Mouse (Mus musculus) midbrain, embryonic 15.5 days (tissue): ENCODE results near the gene Hexb. TPM values are rescaled to one million over a fixed set of nuclear protein-coding genes. Genes with fewer than 3 reads are reported as not detected.

Experiments used
- ATAC-seq: fragments of 200-750 bp; cut with Nextera tagmentation; replicated peaks from 2 replicates; pipeline ENCODE4 v1.8.0; 2017; ENCODE audit warnings: moderate TSS enrichment
- H3K27ac ChIP-seq: fragments of 300-500 bp; sonication (generic); 2 replicates; pipeline ENCODE4 v1.5.1; 2015; ENCODE audit warnings: mild to moderate bottlenecking, inconsistent platforms
- H3K27me3 ChIP-seq: fragments of 300-500 bp; sonication (generic); replicated peaks from 2 replicates; pipeline ENCODE4 v1.6.1; 2015; ENCODE audit warnings: inconsistent platforms
- H3K36me3 ChIP-seq: fragments of 300-500 bp; sonication (generic); replicated peaks from 2 replicates; pipeline ENCODE4 v1.6.1; 2015; ENCODE audit warnings: inconsistent platforms
- H3K4me1 ChIP-seq: fragments of 300-500 bp; sonication (generic); 2 replicates; pipeline ENCODE4 v1.6.1; 2015; ENCODE audit warnings: inconsistent platforms
- H3K4me2 ChIP-seq: fragments of 300-500 bp; sonication (generic); 2 replicates; pipeline ENCODE4 v1.6.1; 2015; ENCODE audit warnings: inconsistent platforms, mild to moderate bottlenecking, moderate library complexity
- H3K4me3 ChIP-seq: fragments of 300-500 bp; sonication (generic); 2 replicates; pipeline ENCODE4 v1.5.1; 2015; ENCODE audit warnings: mild to moderate bottlenecking, inconsistent platforms
- H3K9ac ChIP-seq: fragments of 300-500 bp; sonication (generic); 2 replicates; pipeline ENCODE4 v1.6.1; 2015; ENCODE audit warnings: mild to moderate bottlenecking, inconsistent platforms
- H3K9me3 ChIP-seq: fragments of 300-500 bp; sonication (generic); 2 replicates; pipeline ENCODE4 v1.6.1; 2016; ENCODE audit warnings: inconsistent platforms
- WGBS: fragments of 180-500 bp; shearing (Covaris S2); methylation state at CpG from one replicate; pipeline ENCODE4 v1.1.7; 2015; ENCODE audit warnings: mixed read lengths; 5-methylcytosine and 5-hydroxymethylcytosine counted together
- polyA plus RNA-seq: library from polyadenylated mRNA; unstranded; fragments of >200 nt; fragmentation: Nextera tagmentation; extraction: Ambion mirVana; gene quantifications from 2 replicates; pipeline ENCODE4 v1.2.1, GENCODE M21; 2015

Hexb gene
- polyA plus RNA-seq, 1 experiment from 2014 or later: 35.8 TPM

DNA sequence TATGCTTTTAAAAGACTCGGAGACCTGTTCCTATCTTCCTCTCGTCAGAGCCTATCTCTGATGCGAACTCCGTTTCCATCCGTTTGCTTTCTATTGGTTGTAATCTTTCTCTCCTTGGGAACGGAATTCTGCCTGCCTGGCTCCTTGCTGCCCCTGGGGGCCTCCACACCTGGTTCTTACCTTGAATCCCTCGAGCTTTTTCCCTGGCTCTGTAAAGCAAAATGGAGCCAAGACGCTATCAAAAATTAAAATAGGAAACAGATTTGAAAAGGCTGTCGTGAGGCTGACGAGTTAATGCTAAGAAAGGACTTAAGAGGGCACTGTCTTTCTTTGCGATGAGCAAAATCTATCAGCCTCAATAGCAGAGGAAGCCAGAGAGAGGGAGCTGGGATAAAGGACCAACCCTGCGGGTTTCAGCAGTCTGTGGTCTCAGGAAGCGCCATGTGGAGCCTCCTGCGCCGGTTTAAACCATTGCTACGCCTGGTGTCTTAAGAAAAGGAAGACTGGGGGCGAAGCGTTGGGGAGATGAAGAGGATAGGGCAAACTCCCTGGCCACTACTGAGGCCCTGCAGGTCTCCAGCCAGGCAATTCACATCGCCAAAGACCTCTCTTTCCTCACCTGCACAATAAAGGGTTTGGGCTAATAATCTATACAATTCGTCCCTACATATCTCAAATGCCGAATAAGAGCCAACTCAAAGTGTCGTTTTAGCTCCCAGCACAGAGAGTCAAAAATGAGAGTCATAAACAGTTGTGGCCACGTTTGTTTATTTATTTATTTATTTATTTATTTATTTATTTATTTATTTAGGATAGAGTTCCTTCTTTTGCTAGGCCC, 41.4 kb upstream of the Hexb start:
- no peak overlapping the region for H3K9ac ChIP-seq
- 4% methylated on average over 23 of the region's 23 CpGs for WGBS
- H3K4me2 ChIP-seq: peak overlapping the region; percentile 78
- H3K27ac ChIP-seq: peak overlapping the region; percentile 92
- peak; percentile 55; the same call in 1 of the 2 replicates for ATAC-seq
- H3K36me3 ChIP-seq: no peaks in the 10 kb centered on the region
- H3K4me3 ChIP-seq: peak overlapping the region; percentile 79
- H3K9me3 ChIP-seq: no peaks in the 10 kb centered on the region
- no peaks in the 10 kb centered on the region for H3K27me3 ChIP-seq
- H3K4me1 ChIP-seq: peaks cover 52% of the 10 kb centered on the region

- Histone ChIP-seq H3K9me3 (no peaks in the 10 kb centered on the region), H3K9ac (no peak overlapping the region), H3K27ac (0 out of 2 replicates have a peak overlapping the region, but pooled peaks have one; percentile 1), H3K4me1 (peaks cover 41% of the 10 kb centered on the region), H3K27me3 (no peaks in the 10 kb centered on the region), H3K4me3 (no peak overlapping the region), H3K4me2 (no peak overlapping the region; the same call in 1 of the 2 replicates), H3K36me3 (no peaks in the 10 kb centered on the region)
- 50% methylated on average over 16 of the region's 16 CpGs for WGBS
- ATAC-seq: no peak
Observed at GRCm38 (mm10) chr13:97238181-97238981, 40.2 kb upstream of the Hexb start.

DNA sequence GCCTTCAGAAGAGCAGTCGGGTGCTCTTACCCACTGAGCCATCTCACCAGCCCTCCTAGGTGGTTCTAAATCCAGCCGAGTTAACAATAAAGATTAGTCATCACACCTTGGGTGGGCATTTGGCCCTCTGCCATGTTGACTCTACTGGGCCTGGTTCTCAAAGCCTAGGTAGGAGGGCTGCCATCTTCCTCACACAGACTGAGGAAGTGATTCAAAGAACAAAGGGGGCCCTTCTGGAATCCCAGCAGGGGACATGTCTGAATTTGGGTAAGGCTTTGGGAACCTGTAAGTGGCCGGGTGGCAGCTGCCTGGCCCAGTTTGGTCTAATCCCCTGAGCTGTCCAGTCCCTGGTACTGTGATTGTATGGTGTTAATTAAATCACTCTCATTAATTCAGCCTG, 39.5 kb upstream of the Hexb start:
- Histone ChIP-seq H3K4me3 (no peak overlapping the region), H3K4me1 (peaks cover 34% of the 10 kb centered on the region), H3K9ac (no peak overlapping the region), H3K27ac (0 out of 2 replicates have a peak overlapping the region, but pooled peaks have one; percentile 1), H3K4me2 (no peak overlapping the region), H3K36me3 (no peaks in the 10 kb centered on the region), H3K9me3 (no peaks in the 10 kb centered on the region), H3K27me3 (no peaks in the 10 kb centered on the region)
- no peak for ATAC-seq
- WGBS: 24% methylated on average over 3 of the region's 3 CpGs

DNA sequence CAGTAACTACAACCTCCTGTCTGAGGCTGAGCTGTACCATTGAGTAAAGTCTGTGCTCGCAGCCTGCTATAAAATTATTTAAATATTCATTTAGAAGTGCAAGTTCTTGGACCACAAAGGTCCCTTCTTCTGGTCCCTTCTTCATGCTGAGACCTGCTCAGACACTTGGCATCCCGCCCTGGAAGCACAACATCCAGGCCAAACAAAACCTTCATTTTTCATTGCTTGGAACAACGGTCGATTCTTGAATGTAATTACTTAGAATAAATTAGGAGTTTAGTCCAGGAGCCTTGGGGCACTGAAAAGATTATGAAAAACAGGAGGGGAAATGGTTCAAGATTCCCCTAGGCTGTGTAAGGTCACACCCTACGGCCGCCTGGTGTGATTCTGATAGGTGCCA, 37.8 kb upstream of the Hexb start:
- Histone ChIP-seq H3K27me3 (no peaks in the 10 kb centered on the region), H3K27ac (no peak overlapping the region), H3K4me3 (no peak overlapping the region), H3K4me1 (peaks cover 31% of the 10 kb centered on the region), H3K36me3 (no peaks in the 10 kb centered on the region), H3K9me3 (no peaks in the 10 kb centered on the region), H3K9ac (no peak overlapping the region), H3K4me2 (no peak overlapping the region)
- ATAC-seq: no peak
- 52% methylated on average over 6 of the region's 6 CpGs for WGBS

GRCm38 (mm10) chr13:97234785-97235417, 36.7 kb upstream of the Hexb start:
- H3K36me3 ChIP-seq: no peaks in the 10 kb centered on the region
- peak overlapping the region; percentile 38 for H3K4me3 ChIP-seq
- no peaks in the 10 kb centered on the region for H3K27me3 ChIP-seq
- 19% methylated on average over 17 of the region's 17 CpGs for WGBS
- H3K9me3 ChIP-seq: no peaks in the 10 kb centered on the region
- peaks cover 25% of the 10 kb centered on the region for H3K4me1 ChIP-seq
- no peak overlapping the region for H3K27ac ChIP-seq
- peak overlapping the region; percentile 67 for H3K4me2 ChIP-seq
- H3K9ac ChIP-seq: peak overlapping the region; percentile 52
- ATAC-seq: peak; percentile 78

GRCm38 (mm10) chr13:97233092-97233491, 34.9 kb upstream of the Hexb start:
- WGBS: 74% methylated on average over 2 of the region's 2 CpGs
- Histone ChIP-seq H3K36me3 (no peaks in the 10 kb centered on the region), H3K9me3 (no peaks in the 10 kb centered on the region), H3K27ac (no peak overlapping the region), H3K4me3 (no peak overlapping the region), H3K9ac (no peak overlapping the region), H3K4me2 (no peak overlapping the region), H3K4me1 (peaks cover 11% of the 10 kb centered on the region), H3K27me3 (no peaks in the 10 kb centered on the region)
- ATAC-seq: no peak

- WGBS: 80% methylated on average over 3 of the region's 3 CpGs
- Histone ChIP-seq H3K9me3 (no peaks in the 10 kb centered on the region), H3K4me2 (no peak overlapping the region), H3K36me3 (no peaks in the 10 kb centered on the region), H3K9ac (no peak overlapping the region), H3K4me3 (no peak overlapping the region), H3K27me3 (no peaks in the 10 kb centered on the region), H3K4me1 (peaks cover 3% of the 10 kb centered on the region; the same call in 1 of the 2 replicates), H3K27ac (no peak overlapping the region)
- no peak for ATAC-seq
Observed at GRCm38 (mm10) chr13:97230101-97230500, 31.9 kb upstream of the Hexb start.

DNA sequence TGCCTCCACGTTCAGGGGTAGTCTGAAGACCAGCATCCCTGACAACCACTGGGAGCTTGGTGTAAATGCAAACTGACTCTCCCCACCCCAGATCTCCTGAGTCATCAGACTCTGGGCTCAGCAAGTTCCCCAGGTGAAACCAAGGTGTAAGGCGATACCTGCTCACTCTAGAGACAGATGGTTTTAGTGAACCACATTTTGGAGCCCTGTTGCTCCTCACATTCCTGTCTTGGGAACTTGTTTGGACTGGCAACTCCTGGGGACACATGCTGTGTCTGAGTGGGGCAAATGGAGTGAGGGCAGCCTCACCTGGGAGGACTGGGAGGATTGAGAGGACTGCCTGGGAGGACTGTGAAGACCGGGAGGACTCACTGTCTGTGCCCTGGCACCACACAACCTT, 29.6 kb upstream of the Hexb start:
- no peak for ATAC-seq
- H3K4me1 ChIP-seq: no peaks in the 10 kb centered on the region
- H3K4me3 ChIP-seq: no peak overlapping the region
- no peak overlapping the region for H3K9ac ChIP-seq
- H3K4me2 ChIP-seq: no peak overlapping the region
- 93% methylated on average over 3 of the region's 3 CpGs for WGBS
- no peaks in the 10 kb centered on the region for H3K27me3 ChIP-seq
- H3K36me3 ChIP-seq: no peaks in the 10 kb centered on the region
- H3K27ac ChIP-seq: no peak overlapping the region
- no peaks in the 10 kb centered on the region for H3K9me3 ChIP-seq

- Histone ChIP-seq H3K36me3 (no peaks in the 10 kb centered on the region), H3K4me3 (no peak overlapping the region), H3K9me3 (no peaks in the 10 kb centered on the region), H3K27ac (no peak overlapping the region), H3K4me2 (no peak overlapping the region), H3K9ac (no peak overlapping the region), H3K4me1 (no peaks in the 10 kb centered on the region), H3K27me3 (no peaks in the 10 kb centered on the region)
- 81% methylated on average over 17 of the region's 17 CpGs for WGBS
- no peak for ATAC-seq
Observed at GRCm38 (mm10) chr13:97225130-97225529, 27.0 kb upstream of the Hexb start.

DNA sequence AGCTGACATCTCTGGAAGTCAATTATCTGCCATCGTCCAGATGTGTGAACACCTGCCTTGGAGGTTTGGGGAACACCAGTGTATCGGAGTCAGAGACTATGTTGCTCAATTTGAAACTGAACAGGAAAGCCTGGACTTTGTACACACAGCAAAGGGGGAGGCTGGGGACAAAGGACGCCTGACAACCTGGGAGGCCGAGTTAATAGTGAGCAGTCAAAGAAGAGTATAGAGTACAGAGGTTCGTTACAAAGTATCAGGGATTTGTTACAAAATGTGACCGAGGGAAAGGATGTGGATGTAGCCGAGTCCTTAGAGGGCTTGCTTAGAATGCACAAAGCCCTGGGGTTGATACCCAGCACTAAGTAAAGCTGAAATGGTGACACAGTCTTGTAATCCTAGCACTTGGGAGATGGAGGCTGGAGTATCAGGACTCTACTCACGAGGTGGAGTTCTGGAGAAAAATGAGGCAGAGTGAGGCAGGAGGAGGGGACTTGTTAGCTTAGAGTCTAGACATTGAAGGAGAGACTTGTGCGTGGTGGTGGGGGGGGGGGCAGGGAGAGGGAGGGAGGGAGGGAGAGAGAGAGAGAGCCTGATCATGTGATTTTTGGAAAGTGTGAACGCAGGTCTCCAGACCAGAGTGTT, 26.3 kb upstream of the Hexb start:
- ATAC-seq: no peak
- 76% methylated on average over 10 of the region's 10 CpGs for WGBS
- H3K9ac ChIP-seq: no peak overlapping the region
- no peak overlapping the region for H3K27ac ChIP-seq
- H3K4me1 ChIP-seq: no peaks in the 10 kb centered on the region
- no peaks in the 10 kb centered on the region for H3K36me3 ChIP-seq
- no peaks in the 10 kb centered on the region for H3K9me3 ChIP-seq
- no peak overlapping the region for H3K4me2 ChIP-seq
- H3K4me3 ChIP-seq: no peak overlapping the region
- H3K27me3 ChIP-seq: no peaks in the 10 kb centered on the region

DNA sequence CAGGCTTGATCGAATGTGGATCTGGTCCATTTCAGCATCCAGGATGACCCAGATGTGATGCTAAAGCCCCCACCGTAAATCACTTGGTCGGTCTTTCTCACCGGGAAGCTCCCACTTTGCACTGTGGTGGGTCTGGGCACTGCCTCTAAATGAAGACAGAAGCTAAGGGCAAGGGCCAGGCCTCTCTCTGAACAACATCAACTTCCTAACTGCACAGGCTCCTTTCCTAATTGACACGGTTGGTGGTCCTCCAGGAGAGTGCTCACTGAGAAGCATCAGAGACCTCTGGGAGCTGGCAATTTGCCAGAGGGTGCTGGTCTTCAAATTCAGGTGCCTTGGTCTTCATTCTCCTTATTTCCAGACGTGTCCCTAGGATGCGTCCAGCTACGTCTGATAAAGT, 25.7 kb upstream of the Hexb start:
- no peaks in the 10 kb centered on the region for H3K4me1 ChIP-seq
- no peaks in the 10 kb centered on the region for H3K36me3 ChIP-seq
- H3K9ac ChIP-seq: no peak overlapping the region
- no peak overlapping the region for H3K4me3 ChIP-seq
- 86% methylated on average over 8 of the region's 8 CpGs for WGBS
- no peak for ATAC-seq
- no peaks in the 10 kb centered on the region for H3K9me3 ChIP-seq
- H3K27me3 ChIP-seq: no peaks in the 10 kb centered on the region
- H3K4me2 ChIP-seq: no peak overlapping the region
- no peak overlapping the region for H3K27ac ChIP-seq

DNA sequence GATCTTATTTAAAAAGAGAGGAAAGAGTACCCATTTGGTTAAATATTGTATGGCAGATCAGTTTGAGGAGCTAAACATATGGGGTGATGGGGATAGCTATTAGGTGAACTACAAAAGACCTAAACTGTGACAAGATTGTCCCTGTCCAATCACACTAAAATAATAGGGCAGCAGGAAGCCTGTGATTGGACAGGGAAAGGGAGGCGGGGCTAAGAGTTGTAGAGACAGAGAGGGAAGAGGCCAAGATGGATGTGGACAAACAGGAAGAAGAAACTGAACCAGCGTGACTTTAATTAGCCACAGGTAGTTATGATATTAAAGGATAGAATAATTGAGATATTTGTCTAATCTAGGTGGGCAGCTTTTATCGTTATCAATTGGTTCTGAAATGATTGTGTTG, 21.9 kb upstream of the Hexb start:
- H3K27me3 ChIP-seq: no peaks in the 10 kb centered on the region
- WGBS: 90% methylated on average over 3 of the region's 3 CpGs
- H3K9ac ChIP-seq: no peak overlapping the region
- H3K4me1 ChIP-seq: peaks cover 7% of the 10 kb centered on the region
- no peaks in the 10 kb centered on the region for H3K9me3 ChIP-seq
- ATAC-seq: no peak
- no peak overlapping the region for H3K4me2 ChIP-seq
- no peaks in the 10 kb centered on the region for H3K36me3 ChIP-seq
- no peak overlapping the region for H3K4me3 ChIP-seq
- H3K27ac ChIP-seq: no peak overlapping the region
